Mouse (Mus musculus) liver, postnatal 0 days (tissue): ENCODE data around the gene Phf20.

ENCODE experiments used
- CTCF ChIP-seq: sonication (generic); IDR thresholded peaks from 2 replicates; pipeline ENCODE4 v1.5.1; 2016; ENCODE audit warnings: antibody characterized with exemption, low read depth
- EP300 ChIP-seq: IDR thresholded peaks from 2 replicates; pipeline ENCODE4 v1.6.1; 2016; ENCODE audit warnings: antibody characterized with exemption, low read depth, mild to moderate bottlenecking

DNA sequence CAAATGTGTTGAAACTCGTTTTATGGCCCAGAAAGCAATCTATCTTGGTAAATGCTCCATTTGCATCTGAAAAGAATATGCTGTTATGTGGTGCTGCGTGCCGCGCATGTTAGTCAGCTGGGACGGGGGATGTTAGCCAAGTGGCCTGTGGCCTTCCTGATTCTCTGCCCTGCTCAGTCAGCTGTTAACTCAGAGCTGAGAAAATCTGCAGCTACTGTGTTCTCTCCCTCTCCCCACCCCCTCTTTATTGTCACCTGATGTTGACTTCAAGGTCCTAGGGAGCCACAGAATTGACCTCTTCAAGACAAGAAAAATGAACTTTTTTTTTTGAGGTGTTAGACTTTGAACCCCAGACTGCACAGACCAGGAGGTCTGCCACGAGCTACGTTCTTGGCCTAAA is 159.8 kb downstream of the Phf20 start:
- no peak for TF ChIP-seq CTCF
- no peak for TF ChIP-seq EP300
